Mouse (Mus musculus) lung, postnatal 25 days (tissue): Measurements from ENCODE around the gene Pax1.

ENCODE experiments used
- DNase-seq: peaks from one replicate; pipeline ENCODE4 v3.0.0; 2022; ENCODE audit warnings: low spot score

Gene Pax1

GRCm38 (mm10) chr2:147372947-147373666, 11.4 kb downstream of the Pax1 start:
- no peak for DNase-seq

GRCm38 (mm10) chr2:147373667-147374007, 11.9 kb downstream of the Pax1 start:
- no peak for DNase-seq

- DNase-seq: no peak
These were observed 12.5 kb downstream of the Pax1 start for GRCm38 (mm10) chr2:147374245-147374644.

- no peak for DNase-seq
These were observed 13.4 kb downstream of the Pax1 start for GRCm38 (mm10) chr2:147375019-147375715.

GRCm38 (mm10) chr2:147378934-147379333, 17.2 kb downstream of the Pax1 start:
- DNase-seq: no peak

- DNase-seq: no peak
These were observed 21.6 kb downstream of the Pax1 start for GRCm38 (mm10) chr2:147383373-147383772.

- no peak for DNase-seq
These were observed 25.2 kb downstream of the Pax1 start for GRCm38 (mm10) chr2:147386949-147387348.

- no peak for DNase-seq
These were observed 47.6 kb downstream of the Pax1 start for GRCm38 (mm10) chr2:147409323-147409722.

GRCm38 (mm10) chr2:147415037-147415436, 53.3 kb downstream of the Pax1 start:
- DNase-seq: no peak

GRCm38 (mm10) chr2:147424582-147425255, 63.0 kb downstream of the Pax1 start:
- no peak for DNase-seq

GRCm38 (mm10) chr2:147429607-147430356, 68.1 kb downstream of the Pax1 start:
- no peak for DNase-seq

GRCm38 (mm10) chr2:147433120-147433519, 71.4 kb downstream of the Pax1 start:
- no peak for DNase-seq
